Mouse (Mus musculus) megakaryocyte progenitor cell, adult 5-6 weeks (primary cell): ENCODE results near the gene Sh3bp1. TPM values are rescaled to one million over a fixed set of nuclear protein-coding genes. Genes with fewer than 3 reads are reported as not detected.

Source experiments
- ATAC-seq: replicated peaks from 2 replicates; pipeline ENCODE4 v1.8.0; 2016; ENCODE audit warnings: mild to moderate bottlenecking, moderate TSS enrichment, inconsistent platforms; ENCODE audit not compliant: poor library complexity
- total RNA-seq, 2 experiments: library from RNA; stranded (forward) in 1 of 2; stranded (reverse) in 1 of 2; fragments of 157-497, 149-512 nt in 1 of 2; fragments of 200-1000 nt in 1 of 2; gene quantifications; 2 replicates each; pipeline versions ENCODE4 v1.2.3 to v1.2.4; 2015 to 2017

The Sh3bp1 gene
- total RNA-seq, 2 experiments from 2014 or later = 22.9 to 42.5 TPM

- ATAC-seq = no peak
These were observed 37.7 kb downstream of the Sh3bp1 start for GRCm38 (mm10) chr15:78937311-78937710.

DNA sequence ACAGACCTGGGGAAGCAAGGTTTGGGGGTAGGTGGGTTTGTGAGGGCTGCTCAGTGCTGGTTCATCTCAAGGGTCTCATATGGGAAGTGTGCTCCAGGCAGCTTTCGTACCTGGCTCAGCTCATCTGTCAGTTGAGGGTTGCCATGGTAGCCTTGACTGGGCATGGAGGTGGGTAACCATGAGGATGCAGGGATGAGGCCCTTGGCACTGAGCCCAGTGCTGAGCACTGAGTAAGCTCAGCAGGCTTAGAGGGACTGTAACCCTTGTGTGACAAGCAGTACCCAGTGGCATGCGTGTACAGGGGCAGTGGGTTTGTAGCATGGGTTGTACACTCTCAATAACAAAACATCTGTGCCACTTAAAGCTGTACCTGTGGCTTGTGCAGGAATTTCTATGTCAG lies 38.4 kb downstream of the Sh3bp1 start:
- no peak for ATAC-seq

DNA sequence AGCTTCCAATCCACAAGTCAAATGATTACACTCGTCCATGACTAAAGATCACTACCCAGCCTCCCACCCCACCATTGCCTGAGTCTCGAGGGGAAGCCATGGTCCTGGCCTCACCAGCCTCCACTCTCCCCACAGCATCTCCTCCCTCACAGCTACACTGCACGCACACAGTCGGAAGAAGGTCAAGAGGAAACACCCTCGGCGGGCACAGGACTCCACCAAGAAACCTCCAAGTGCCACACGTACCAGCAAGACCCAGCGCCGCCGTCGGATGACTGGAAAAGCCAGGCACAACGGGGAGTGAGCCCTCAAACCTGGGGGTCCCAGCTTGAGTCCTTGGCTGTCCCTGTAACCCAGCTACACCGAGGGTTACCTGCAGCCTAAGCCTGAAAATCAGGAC lies 40.8 kb downstream of the Sh3bp1 start:
- ATAC-seq = no peak

DNA sequence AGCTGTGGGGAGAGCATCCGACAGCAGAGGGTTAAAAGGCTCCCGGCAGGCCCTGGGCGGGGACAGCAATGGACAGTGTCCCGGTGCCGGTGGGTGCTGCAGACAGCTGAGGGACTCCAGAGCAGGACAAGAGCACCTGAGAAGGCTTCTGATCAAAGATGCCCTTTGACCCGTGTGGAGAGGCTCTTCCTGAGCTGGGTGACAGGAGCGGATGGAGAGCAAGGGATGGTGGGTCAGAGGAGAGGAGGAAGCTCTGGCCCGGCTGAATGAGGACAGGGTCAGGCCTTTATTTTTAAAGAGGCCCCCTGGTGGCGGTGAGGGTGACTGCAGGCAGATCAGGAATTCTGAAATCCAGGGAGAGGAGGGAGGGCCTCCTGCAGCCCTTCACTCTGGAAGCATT lies 43.1 kb downstream of the Sh3bp1 start:
- ATAC-seq = peak; percentile 74

DNA sequence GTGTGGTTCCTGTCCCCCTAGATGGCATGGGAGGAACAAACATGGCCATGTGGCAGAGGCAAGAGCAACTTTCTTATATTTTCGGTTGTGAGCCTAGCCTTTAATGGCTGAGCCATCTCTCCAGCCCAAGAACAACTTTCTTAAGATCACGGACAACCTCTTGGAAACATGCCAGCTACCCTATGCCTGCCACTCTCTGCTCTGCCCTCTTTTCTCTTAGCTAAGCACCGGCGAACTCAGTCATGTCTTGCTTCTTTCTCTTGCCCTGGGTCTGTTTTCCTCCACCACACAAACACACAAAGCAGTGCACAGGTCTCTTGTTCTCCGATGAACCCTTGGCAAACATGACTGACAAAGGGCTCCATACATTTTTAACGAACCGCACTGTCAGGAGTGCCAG lies 46.7 kb downstream of the Sh3bp1 start:
- ATAC-seq = no peak

- peak; percentile 94 for ATAC-seq
These were observed 48.1 kb downstream of the Sh3bp1 start, which contains the start of gene Triobp for GRCm38 (mm10) chr15:78947657-78948056. TSS of gene Triobp (plus strand) at chr15:78947724.

DNA sequence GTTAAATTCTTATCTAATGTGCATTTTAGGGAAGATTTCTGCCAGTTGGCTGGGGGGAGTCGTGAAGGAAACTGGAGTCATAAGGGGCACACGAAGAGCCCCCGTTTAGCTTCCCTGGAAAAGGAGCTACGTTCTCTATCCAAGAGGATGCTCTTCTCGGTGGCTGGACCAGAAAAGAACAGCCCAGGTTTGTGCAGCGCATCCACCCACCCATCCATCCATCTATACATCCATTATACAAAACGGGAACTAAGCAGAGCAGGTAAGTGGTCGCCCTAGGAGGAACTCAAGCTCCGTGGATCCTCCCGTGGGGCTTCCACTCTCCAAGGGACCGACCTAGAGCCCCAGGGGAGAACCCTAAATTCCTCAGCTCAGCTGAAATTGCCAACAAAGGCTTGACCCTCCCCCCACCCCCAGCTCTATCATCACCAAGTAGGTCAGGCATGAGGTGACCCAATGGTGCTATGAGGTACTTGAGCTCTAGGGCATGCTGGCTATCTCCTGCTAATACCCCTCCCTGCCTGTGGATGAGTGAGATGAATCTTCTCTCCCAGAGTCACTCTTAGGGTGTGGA lies 48.7 kb downstream of the Sh3bp1 start:
- no peak for ATAC-seq

DNA sequence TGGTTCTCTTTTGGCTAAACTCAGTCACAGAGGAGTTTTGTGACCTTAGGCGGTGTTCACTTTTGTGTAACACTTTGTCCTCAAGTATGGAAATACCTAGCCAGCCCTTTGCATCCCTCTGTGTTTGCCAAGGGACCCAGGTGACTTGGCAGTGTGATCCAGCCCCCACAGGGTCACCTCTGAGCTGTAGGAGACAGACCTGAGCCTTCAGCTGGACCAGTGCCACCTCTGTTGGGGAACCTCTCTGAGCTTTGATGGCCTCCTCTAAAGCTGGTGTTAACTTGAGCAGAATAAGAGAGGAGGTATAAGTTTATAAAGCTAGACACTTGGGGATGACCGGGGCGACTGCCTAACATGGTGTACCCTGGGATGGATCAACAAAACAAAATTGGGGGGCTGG lies 49.3 kb downstream of the Sh3bp1 start:
- no peak for ATAC-seq

DNA sequence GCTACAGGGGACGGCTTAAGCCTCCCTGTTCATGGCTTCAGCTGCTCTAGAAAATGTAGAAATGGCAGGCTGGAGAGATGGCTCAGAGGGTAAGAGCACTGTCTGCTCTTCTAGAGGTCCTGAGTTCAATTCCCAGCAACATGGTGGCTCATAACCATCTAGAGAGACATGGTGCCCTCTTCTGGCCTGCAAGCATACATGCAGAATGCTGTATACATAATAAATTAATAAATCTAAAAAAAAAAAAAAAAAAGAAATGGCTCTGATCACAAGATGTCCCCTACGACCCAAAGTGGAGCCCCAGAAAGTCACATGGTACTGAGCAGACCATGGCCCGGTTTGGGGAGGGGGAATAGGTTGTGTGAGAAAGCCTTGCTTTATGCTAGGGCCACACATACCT lies 56.1 kb downstream of the Sh3bp1 start:
- no peak for ATAC-seq

DNA sequence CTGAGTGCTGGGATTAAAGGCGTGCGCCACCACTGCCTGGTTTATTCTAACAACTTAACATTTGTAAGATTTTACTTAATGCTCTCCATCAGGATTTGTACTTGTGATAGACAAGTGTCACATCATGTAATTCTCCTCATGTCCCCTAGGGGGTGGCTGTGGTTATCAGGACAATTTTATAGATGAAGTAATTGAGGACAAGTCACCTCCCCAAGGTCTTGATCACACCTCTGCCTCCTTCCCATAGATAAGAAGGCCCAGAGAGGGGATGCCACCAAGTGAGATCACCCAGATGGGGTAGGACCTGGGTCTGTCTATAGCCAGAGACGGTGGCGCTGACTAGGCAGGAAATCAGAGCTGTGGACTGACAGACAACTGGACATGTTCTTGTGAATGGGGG lies 56.8 kb downstream of the Sh3bp1 start:
- ATAC-seq = peak; percentile 69

DNA sequence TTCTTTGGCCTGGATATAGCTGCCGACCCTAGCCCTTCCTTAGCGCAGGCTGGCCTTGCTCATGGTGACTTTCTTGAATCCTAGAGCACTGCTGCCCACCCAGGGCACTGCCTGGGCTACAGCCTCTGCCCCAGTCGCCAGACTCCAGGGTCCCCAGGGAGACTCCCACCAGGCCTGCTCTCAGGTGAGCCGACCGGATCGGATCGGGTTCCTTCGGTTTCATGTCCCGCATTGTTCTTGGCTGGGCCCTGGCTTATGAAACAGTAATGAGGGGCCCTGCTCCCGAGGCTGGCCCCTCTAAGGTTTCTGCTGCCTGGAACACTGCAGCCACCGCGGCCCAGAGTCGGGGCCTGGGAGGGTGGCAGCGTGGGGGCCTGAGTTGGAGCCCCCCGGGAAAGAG lies 57.5 kb downstream of the Sh3bp1 start:
- ATAC-seq = no peak

DNA sequence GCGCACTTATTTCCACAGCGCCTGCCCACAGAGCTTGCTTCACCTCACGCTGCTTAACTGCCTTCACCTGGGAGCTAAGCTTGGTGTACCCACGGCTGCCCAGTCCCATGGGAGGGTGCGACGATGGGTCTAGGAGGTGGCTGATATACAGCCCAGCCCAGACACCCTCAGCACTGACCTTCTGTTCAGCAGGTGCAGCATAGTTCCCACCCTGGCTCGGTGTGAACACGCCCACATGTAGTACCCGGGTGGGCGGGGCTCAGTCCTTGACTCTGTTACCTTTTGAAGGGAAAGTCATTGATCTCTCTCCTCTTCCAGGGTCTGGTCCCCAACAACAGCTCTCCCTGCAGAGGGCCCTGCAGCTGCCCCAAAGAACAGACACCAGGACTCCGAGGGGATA lies 60.0 kb downstream of the Sh3bp1 start:
- ATAC-seq = no peak

GRCm38 (mm10) chr15:78960088-78960487 lies 60.5 kb downstream of the Sh3bp1 start:
- no peak for ATAC-seq

Other genes starting within 250 kb of the Sh3bp1 start
- gene Elfn2, start 181.0 kb upstream of the Sh3bp1 start, total RNA-seq (2015) = not detected in 2 replicates
- gene Elfn2, start 181.0 kb upstream of the Sh3bp1 start, total RNA-seq (2017) = 0.04 TPM in 1 of 2 replicates, not detected in the other
- gene Mfng, start 126.3 kb upstream of the Sh3bp1 start, total RNA-seq (2015) = 13.3 and 13.6 TPM in 2 replicates
- gene Mfng, start 126.3 kb upstream of the Sh3bp1 start, total RNA-seq (2017) = 10.0 and 10.5 TPM in 2 replicates
- gene Card10, start 96.7 kb upstream of the Sh3bp1 start, total RNA-seq (2015) = 0.20 and 0.78 TPM in 2 replicates
- gene Card10, start 96.7 kb upstream of the Sh3bp1 start, total RNA-seq (2017) = 0.12 and 0.14 TPM in 2 replicates
- not detected in 2 replicates for gene Cdc42ep1, start 57.1 kb upstream of the Sh3bp1 start, total RNA-seq (2015)
- not detected in 2 replicates for gene Cdc42ep1, start 57.1 kb upstream of the Sh3bp1 start, total RNA-seq (2017)
- gene Lgals2, start 44.2 kb upstream of the Sh3bp1 start, total RNA-seq (2015) = not detected in 2 replicates
- not detected in 2 replicates for gene Lgals2, start 44.2 kb upstream of the Sh3bp1 start, total RNA-seq (2017)
- gene Gga1, start 22.6 kb upstream of the Sh3bp1 start, total RNA-seq (2015) = 27.8 and 28.9 TPM in 2 replicates
- 15.4 and 20.1 TPM in 2 replicates for gene Gga1, start 22.6 kb upstream of the Sh3bp1 start, total RNA-seq (2017)
- gene Gm49510, start 101 bp upstream of the Sh3bp1 start, total RNA-seq (2015) = not detected in 2 replicates
- 1.2 and 2.6 TPM in 2 replicates for gene Gm49510, start 101 bp upstream of the Sh3bp1 start, total RNA-seq (2017)
- gene Pdxp, start 14.2 kb downstream of the Sh3bp1 start, total RNA-seq (2015) = 9.5 and 12.8 TPM in 2 replicates
- gene Pdxp, start 14.2 kb downstream of the Sh3bp1 start, total RNA-seq (2017) = 5.0 and 8.8 TPM in 2 replicates
- 480 and 550 TPM in 2 replicates for gene Lgals1, start 27.0 kb downstream of the Sh3bp1 start, total RNA-seq (2015)
- 648 and 851 TPM in 2 replicates for gene Lgals1, start 27.0 kb downstream of the Sh3bp1 start, total RNA-seq (2017)
- 38.7 and 47.6 TPM in 2 replicates for gene Nol12, start 35.2 kb downstream of the Sh3bp1 start, total RNA-seq (2015)
- 19.9 and 25.2 TPM in 2 replicates for gene Nol12, start 35.2 kb downstream of the Sh3bp1 start, total RNA-seq (2017)
- gene Triobp, start 48.0 kb downstream of the Sh3bp1 start, total RNA-seq (2015) = 66.0 and 71.4 TPM in 2 replicates
- gene Triobp, start 48.0 kb downstream of the Sh3bp1 start, total RNA-seq (2017) = 20.7 and 26.0 TPM in 2 replicates
- gene H1f0, start 128.7 kb downstream of the Sh3bp1 start, total RNA-seq (2015) = 11.1 and 14.5 TPM in 2 replicates
- gene H1f0, start 128.7 kb downstream of the Sh3bp1 start, total RNA-seq (2017) = 24.3 and 29.0 TPM in 2 replicates
- gene Galr3, start 142.1 kb downstream of the Sh3bp1 start, total RNA-seq (2015) = 0.15 and 0.69 TPM in 2 replicates
- 0.29 and 0.91 TPM in 2 replicates for gene Galr3, start 142.1 kb downstream of the Sh3bp1 start, total RNA-seq (2017)
- 16.0 and 17.3 TPM in 2 replicates for gene Ankrd54, start 163.1 kb downstream of the Sh3bp1 start, total RNA-seq (2015)
- 11.2 and 18.8 TPM in 2 replicates for gene Ankrd54, start 163.1 kb downstream of the Sh3bp1 start, total RNA-seq (2017)
- gene Eif3l, start 175.4 kb downstream of the Sh3bp1 start, total RNA-seq (2015) = 192 and 203 TPM in 2 replicates
- gene Eif3l, start 175.4 kb downstream of the Sh3bp1 start, total RNA-seq (2017) = 259 and 271 TPM in 2 replicates
- gene Micall1, start 209.1 kb downstream of the Sh3bp1 start, total RNA-seq (2015) = 4.8 and 5.6 TPM in 2 replicates
- gene Micall1, start 209.1 kb downstream of the Sh3bp1 start, total RNA-seq (2017) = 3.6 and 5.5 TPM in 2 replicates
- gene Polr2f, start 241.2 kb downstream of the Sh3bp1 start, total RNA-seq (2015) = 76.7 and 114 TPM in 2 replicates
- gene Polr2f, start 241.2 kb downstream of the Sh3bp1 start, total RNA-seq (2017) = 88.6 and 104 TPM in 2 replicates
- gene 1700088E04Rik, start 241.5 kb downstream of the Sh3bp1 start, total RNA-seq (2015) = 0.99 TPM in 1 of 2 replicates, not detected in the other
- gene 1700088E04Rik, start 241.5 kb downstream of the Sh3bp1 start, total RNA-seq (2017) = not detected in 2 replicates